Mouse (Mus musculus) stomach, postnatal 0 days (tissue): ENCODE results near the gene Fzd1. TPM values are rescaled to one million over a fixed set of nuclear protein-coding genes. Genes with fewer than 3 reads are reported as not detected.
A peak's percentile ranks its signal among the peaks of the same experiment; 100 is the strongest.

Experiments used
- ATAC-seq: fragments of 200-750 bp; cut with Nextera tagmentation; 2 replicates; pipeline ENCODE4 v1.8.0; 2017; ENCODE audit not compliant: low FRiP score, low TSS enrichment
- DNase-seq: peaks from one replicate; pipeline ENCODE4 v3.0.0-alpha.2; 2016; ENCODE audit warnings: low spot score
- H3K27ac ChIP-seq: fragments of 300-500 bp; sonication (generic); replicated peaks from 2 replicates; pipeline ENCODE4 v1.5.1; 2014; ENCODE audit warnings: mild to moderate bottlenecking, control low read depth
- H3K27me3 ChIP-seq: fragments of 300-500 bp; sonication (generic); 2 replicates; pipeline ENCODE4 v1.6.1; 2014; ENCODE audit warnings: low read length; ENCODE audit not compliant: control insufficient read depth, insufficient read depth
- H3K36me3 ChIP-seq: fragments of 300-500 bp; sonication (generic); 2 replicates; pipeline ENCODE4 v1.6.1; 2014; ENCODE audit warnings: low read length, mixed read lengths; ENCODE audit not compliant: control insufficient read depth, insufficient read depth
- H3K4me1 ChIP-seq: fragments of 300-500 bp; sonication (generic); replicated peaks from 2 replicates; pipeline ENCODE4 v1.6.1; 2014; ENCODE audit warnings: antibody characterized with exemption; ENCODE audit not compliant: control insufficient read depth, insufficient read depth
- H3K4me2 ChIP-seq: fragments of 300-500 bp; sonication (generic); replicated peaks from 2 replicates; pipeline ENCODE4 v1.6.1; 2014; ENCODE audit warnings: low read depth, mild to moderate bottlenecking, control low read depth, moderate library complexity
- H3K4me3 ChIP-seq: fragments of 300-500 bp; sonication (generic); 2 replicates; pipeline ENCODE4 v1.5.1; 2014; ENCODE audit warnings: low read depth, low read length, control low read depth
- H3K9ac ChIP-seq: fragments of 300-500 bp; sonication (generic); 2 replicates; pipeline ENCODE4 v1.6.1; 2014; ENCODE audit warnings: mild to moderate bottlenecking, low read length, control low read depth, mixed read lengths
- H3K9me3 ChIP-seq: fragments of 300-500 bp; sonication (generic); 2 replicates; pipeline ENCODE4 v1.6.1; 2016; ENCODE audit warnings: low read length; ENCODE audit not compliant: control insufficient read depth
- CTCF ChIP-seq: IDR thresholded peaks from 2 replicates; pipeline ENCODE4 v1.5.1; 2016; ENCODE audit warnings: antibody characterized with exemption, low read depth, mild to moderate bottlenecking, moderate library complexity
- EP300 ChIP-seq: optimal IDR thresholded peaks from 2 replicates; pipeline ENCODE3; 2016; ENCODE audit warnings: antibody characterized with exemption
- WGBS: fragments of 180-500 bp; shearing (Covaris S2); extraction: QIAGEN DNeasy Blood & Tissue Kit; methylation state at CpG from one replicate; pipeline ENCODE4 v1.1.7; 2014; 5-methylcytosine and 5-hydroxymethylcytosine counted together
- polyA plus RNA-seq: library from polyadenylated mRNA; unstranded; fragments of >200 nt; fragmentation: Nextera tagmentation; extraction: Ambion mirVana; gene quantifications from 2 replicates; pipeline ENCODE4 v1.2.1, GENCODE M21; 2015

Fzd1 gene
- polyA plus RNA-seq, 1 experiment from 2014 or later: 18.5 TPM

DNA sequence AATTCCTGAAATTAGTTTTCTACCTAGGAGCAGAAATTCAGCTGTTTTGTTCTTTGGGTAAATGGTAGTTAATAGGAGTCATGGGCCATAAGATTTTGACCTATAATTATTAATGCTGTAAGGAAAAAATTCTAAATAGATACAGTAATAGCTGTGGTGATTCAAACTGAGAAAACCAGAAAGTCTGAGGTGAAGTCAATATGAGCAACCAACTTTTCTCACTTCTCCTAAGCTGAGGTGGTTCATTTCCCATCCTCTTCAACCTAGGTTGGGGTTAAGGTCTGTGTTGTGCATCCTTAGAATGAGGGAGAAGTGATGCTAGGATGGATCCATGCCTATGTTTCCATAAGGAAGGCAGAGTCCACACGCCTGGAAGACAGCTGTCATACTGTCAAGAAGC, 12.8 kb upstream of the Fzd1 start:
- Histone ChIP-seq H3K27me3 (no peaks in the 10 kb centered on the region), H3K4me2 (no peak overlapping the region), H3K27ac (no peak overlapping the region), H3K9me3 (no peaks in the 10 kb centered on the region), H3K36me3 (no peaks in the 10 kb centered on the region), H3K4me1 (no peaks in the 10 kb centered on the region), H3K9ac (no peak overlapping the region), H3K4me3 (no peak overlapping the region)
- no peak for DNase-seq
- ATAC-seq: no peak
- 92% methylated on average over 1 of the region's 1 CpGs for WGBS
- TF ChIP-seq CTCF: no peak
- TF ChIP-seq EP300: no peak

DNA sequence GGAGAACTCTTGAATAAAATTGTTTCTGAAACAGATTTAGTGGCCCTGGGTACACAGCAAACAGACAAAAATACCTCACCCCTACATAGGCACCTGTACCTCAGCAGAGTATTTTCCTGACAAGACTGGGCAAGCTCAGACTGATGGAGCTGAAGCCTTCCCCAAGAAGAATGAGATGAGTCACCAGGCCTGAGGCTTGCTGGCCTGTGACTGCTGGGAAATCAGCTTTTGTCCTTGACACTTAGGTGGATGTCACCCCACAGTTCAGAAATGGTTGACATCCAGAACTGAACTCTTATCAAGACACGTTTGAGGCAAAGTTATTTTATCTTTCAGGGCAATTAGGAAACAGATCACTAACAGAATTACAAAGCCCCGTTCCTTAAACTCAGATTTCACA, 10.1 kb upstream of the Fzd1 start:
- Histone ChIP-seq H3K9ac (no peak overlapping the region), H3K36me3 (no peaks in the 10 kb centered on the region), H3K4me3 (no peak overlapping the region), H3K4me2 (no peak overlapping the region), H3K27me3 (no peaks in the 10 kb centered on the region), H3K27ac (no peak overlapping the region), H3K4me1 (no peaks in the 10 kb centered on the region), H3K9me3 (no peaks in the 10 kb centered on the region)
- WGBS: 53% methylated on average over 2 of the region's 2 CpGs
- no peak for ATAC-seq
- no peak for DNase-seq
- TF ChIP-seq CTCF: no peak
- TF ChIP-seq EP300: no peak

DNA sequence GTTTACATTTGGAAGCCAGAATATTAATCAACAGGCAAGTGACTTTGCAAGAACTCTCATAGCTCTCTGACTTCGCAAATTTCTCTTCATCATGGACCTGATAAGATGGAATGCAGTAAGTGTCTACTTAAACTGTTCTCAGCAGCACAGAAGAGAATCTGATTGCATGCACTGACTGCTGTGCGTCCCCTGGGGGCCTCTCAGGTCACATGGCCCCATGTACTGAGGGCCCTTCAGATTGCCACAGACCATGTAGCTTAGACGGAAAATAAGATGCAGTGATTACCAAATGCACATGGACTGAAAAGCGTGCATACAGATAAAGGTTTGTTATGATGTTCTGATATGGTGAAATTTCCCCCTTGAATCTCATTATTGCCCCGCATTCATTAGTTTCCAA, 8.9 kb upstream of the Fzd1 start:
- DNase-seq (no peak), ATAC-seq (no peak)
- no peaks in the 10 kb centered on the region for H3K27me3 ChIP-seq
- H3K9me3 ChIP-seq: no peaks in the 10 kb centered on the region
- no peaks in the 10 kb centered on the region for H3K36me3 ChIP-seq
- H3K4me3 ChIP-seq: no peak overlapping the region
- no peak overlapping the region for H3K27ac ChIP-seq
- no peak for TF ChIP-seq CTCF
- TF ChIP-seq EP300: no peak
- 67% methylated on average over 5 of the region's 5 CpGs for WGBS
- no peak overlapping the region for H3K4me2 ChIP-seq
- no peak overlapping the region for H3K9ac ChIP-seq
- no peaks in the 10 kb centered on the region for H3K4me1 ChIP-seq

DNA sequence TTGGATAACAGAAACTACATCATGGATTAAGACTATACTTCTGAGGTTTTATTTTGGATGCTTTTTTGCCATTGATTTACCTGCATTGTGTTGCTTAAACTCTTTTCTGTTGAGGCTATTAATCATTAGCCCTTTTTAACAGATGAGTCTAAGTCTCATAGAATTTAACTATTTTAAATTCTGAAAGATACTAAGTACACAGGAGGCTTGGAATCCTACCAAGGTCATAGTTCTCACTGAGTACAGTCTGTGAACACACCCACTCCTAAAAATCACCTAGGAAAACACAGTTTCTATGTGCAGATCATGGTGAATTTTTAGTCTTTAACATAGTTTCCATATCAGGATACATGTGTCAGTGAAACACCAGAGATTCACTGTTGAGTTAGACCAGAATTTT, 4.1 kb upstream of the Fzd1 start:
- H3K4me3 ChIP-seq: no peak overlapping the region
- H3K36me3 ChIP-seq: no peaks in the 10 kb centered on the region
- H3K27ac ChIP-seq: no peak overlapping the region
- ATAC-seq: no peak
- no peak overlapping the region for H3K4me2 ChIP-seq
- no peak overlapping the region for H3K9ac ChIP-seq
- no peaks in the 10 kb centered on the region for H3K4me1 ChIP-seq
- TF ChIP-seq EP300 (no peak), CTCF (no peak)
- no peak for DNase-seq
- no peaks in the 10 kb centered on the region for H3K9me3 ChIP-seq
- no peaks in the 10 kb centered on the region for H3K27me3 ChIP-seq

DNA sequence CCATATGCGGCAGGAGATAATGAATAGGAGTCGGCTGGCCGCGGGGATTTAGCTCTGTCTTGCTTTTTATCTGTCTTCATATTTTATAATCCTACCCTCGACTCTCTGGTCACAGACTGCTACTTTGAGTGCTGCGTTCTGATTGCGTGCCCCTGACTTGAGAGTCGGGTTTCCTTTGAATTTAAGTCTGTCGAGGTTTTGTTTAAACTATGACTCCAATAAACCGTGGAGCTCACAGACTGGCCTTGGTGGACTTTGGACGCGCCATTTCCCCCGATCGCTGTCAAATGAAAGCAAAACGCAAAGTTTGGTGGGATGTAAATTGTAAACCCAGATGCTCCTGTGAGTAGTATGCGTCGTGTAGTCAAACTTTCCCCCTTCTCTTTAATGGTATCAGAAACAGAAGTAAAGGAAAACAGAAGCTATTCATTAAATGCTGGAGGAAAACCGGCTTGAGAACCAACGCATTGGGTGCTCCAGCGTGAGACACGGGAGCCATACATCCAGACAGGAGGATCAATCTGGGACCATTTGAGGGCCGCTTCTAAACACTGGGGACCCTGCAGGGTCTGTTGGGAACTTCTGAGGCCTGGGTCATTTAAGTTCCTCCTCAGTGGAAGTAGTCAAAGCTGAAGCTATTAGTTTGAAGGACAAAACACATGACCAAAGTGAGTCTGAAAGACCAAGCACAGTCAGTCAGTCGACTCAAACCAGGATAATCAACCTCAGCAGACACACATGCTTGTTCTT, 671 bp upstream of the Fzd1 start:
- 0 out of 2 replicates have a peak, but pooled peaks cover 2% of the 10 kb centered on the region for H3K36me3 ChIP-seq
- no peaks in the 10 kb centered on the region for H3K9me3 ChIP-seq
- TF ChIP-seq EP300 (no peak), CTCF (no peak)
- H3K4me2 ChIP-seq: peak overlapping the region; percentile 93
- H3K27ac ChIP-seq: peak overlapping the region; percentile 98
- H3K4me3 ChIP-seq: peak overlapping the region; percentile 92
- ATAC-seq (peak; percentile 31), DNase-seq (peak; percentile 58)
- under 1% methylated on average over 23 of the region's 23 CpGs for WGBS
- H3K4me1 ChIP-seq: no peaks in the 10 kb centered on the region
- H3K27me3 ChIP-seq: no peaks in the 10 kb centered on the region
- peak overlapping the region; percentile 92 for H3K9ac ChIP-seq

DNA sequence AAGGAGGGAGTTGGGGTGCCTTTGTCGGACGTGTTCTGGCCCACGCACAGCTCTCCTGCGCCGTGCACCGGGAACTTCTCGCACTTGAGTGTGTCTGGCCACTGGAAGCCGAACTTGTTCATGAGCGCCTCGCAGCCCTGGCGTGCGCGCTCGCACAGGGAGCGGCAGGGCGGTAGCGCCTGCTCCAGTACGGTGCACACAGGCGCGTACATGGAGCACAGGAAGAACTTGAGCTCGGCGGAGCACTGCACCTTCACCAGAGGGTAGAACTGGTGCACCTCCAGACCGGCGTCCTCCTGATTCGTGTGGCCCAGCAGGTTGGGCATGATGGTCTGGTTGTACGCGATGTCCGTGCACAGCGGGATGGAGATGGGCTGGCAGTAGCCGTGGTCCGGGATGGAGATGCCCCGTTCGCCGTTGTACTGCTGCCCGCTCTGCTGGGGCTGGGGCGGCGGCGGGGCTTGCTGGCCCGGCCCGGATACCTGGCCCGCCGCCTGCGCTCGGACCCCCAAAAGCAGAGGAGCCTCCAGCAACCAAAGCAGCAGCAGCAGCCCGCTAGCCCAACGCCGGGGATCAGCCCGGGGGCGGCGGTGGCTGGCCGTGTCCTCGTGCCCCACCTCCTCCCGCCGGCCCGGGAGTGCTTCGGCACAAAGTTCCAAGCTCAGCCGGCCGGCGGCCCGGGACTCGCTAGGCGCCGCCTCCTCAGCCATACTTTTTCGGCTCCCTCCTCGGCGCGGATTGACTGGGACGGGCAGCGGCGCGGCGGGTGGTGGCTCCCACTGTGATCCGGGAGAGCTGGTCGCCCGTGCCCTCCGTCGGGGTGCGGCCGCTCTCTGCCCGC, 744 bp downstream of the Fzd1 start:
- Histone ChIP-seq H3K36me3 (0 out of 2 replicates have a peak, but pooled peaks cover 2% of the 10 kb centered on the region), H3K9me3 (no peaks in the 10 kb centered on the region), H3K4me3 (peak overlapping the region; percentile 92), H3K9ac (peak overlapping the region; percentile 92), H3K4me1 (no peaks in the 10 kb centered on the region), H3K4me2 (peak overlapping the region; percentile 93), H3K27me3 (no peaks in the 10 kb centered on the region), H3K27ac (peak overlapping the region; percentile 98)
- DNase-seq (peak; percentile 71), ATAC-seq (peak; percentile 63)
- TF ChIP-seq CTCF: no peak
- no peak for TF ChIP-seq EP300
- under 1% methylated on average over 75 of the region's 80 CpGs for WGBS
